Mouse (Mus musculus): ENCODE data around the gene Fam107a. TPM values are rescaled to one million over a fixed set of nuclear protein-coding genes. Genes with fewer than 3 reads are reported as not detected.

Gene Fam107a
- polyA plus RNA-seq (2015; fragmentation: Nextera tagmentation; extraction: Ambion mirVana) = 8.0 and 8.2 TPM in 2 replicates

- H3K4me2 ChIP-seq (ENCODE audit: low read length) = peak within 1 kb of the TSS; percentile 53
- peaks cover 10% of the 10 kb centered on the region for H3K4me1 ChIP-seq (replicated peaks; ENCODE audit: insufficient read depth, low read length)
- peak within 1 kb of the TSS; percentile 24 for H3K4me3 ChIP-seq (replicated peaks; ENCODE audit: low read depth, low read length)
- H3K9ac ChIP-seq (ENCODE audit: low read depth, low read length) = peak within 1 kb of the TSS; percentile 35
- DNase-seq (ENCODE audit: low spot score) (no peak), ATAC-seq (replicated peaks; ENCODE audit: low FRiP score, low read depth) (peak; percentile 59)
- no peak for TF ChIP-seq CTCF (IDR thresholded peaks at IDR 0.05; ENCODE audit: low read depth)
- H3K9me3 ChIP-seq (replicated peaks; ENCODE audit: low read length) = no peaks in the 10 kb centered on the region
- 13% methylated on average over 41 of the region's 41 CpGs for WGBS
- H3K27ac ChIP-seq = peak within 1 kb of the TSS; percentile 26; the same call in 1 of the 2 replicates
- H3K27me3 ChIP-seq (ENCODE audit: insufficient read depth, low read length) = 0 out of 2 replicates have a peak, but pooled peaks cover 6% of the 10 kb centered on the region
- no peaks in the 10 kb centered on the region for H3K36me3 ChIP-seq (ENCODE audit: insufficient read depth, low read length)
Measured at GRCm38 (mm10) chr14:8317194-8318097, at the start of gene Fam107a. Fam107a (minus strand) TSS chr14:8318023.

- TF ChIP-seq CTCF (IDR thresholded peaks at IDR 0.05; ENCODE audit: low read depth) = no peak
- WGBS = 0% methylated on average over 1 of the region's 1 CpGs
- Histone ChIP-seq H3K4me1 (replicated peaks; ENCODE audit: insufficient read depth, low read length) (0 out of 2 replicates have a peak, but pooled peaks cover 4% of the 10 kb centered on the region), H3K36me3 (ENCODE audit: insufficient read depth, low read length) (no peaks in the 10 kb centered on the region), H3K9ac (ENCODE audit: low read depth, low read length) (no peak overlapping the region), H3K4me3 (replicated peaks; ENCODE audit: low read depth, low read length) (no peak overlapping the region), H3K27me3 (ENCODE audit: insufficient read depth, low read length) (no peaks in the 10 kb centered on the region), H3K4me2 (ENCODE audit: low read length) (no peak overlapping the region), H3K9me3 (replicated peaks; ENCODE audit: low read length) (no peaks in the 10 kb centered on the region), H3K27ac (no peak overlapping the region)
- ATAC-seq (replicated peaks; ENCODE audit: low FRiP score, low read depth) (no peak), DNase-seq (ENCODE audit: low spot score) (no peak)
Measured at GRCm38 (mm10) chr14:8367121-8367520, 49.3 kb upstream of the Fam107a start.

- no peak for DNase-seq (ENCODE audit: low spot score)
Measured at GRCm38 (mm10) chr14:8365833-8366232, 48.0 kb upstream of the Fam107a start.

DNA sequence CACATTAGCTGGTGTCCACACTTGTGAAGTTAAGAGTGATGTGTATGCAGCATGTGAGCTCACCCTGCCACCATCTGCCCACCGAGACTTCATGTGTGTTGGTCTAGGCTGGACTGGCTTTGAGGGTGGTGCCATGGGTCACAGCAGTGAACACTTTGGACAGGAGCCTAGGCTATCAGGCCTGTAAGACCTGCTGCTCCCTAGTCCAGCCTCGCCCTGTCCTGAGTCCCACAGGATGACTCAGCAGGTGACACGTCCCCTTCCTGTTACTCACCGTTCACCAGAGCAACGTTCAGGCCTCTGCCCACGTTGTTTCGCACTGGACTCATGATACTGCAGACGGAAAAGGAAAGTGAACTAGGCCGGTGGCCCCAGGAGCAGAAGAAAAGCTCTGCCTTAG lies 39.0 kb upstream of the Fam107a start:
- no peak overlapping the region for H3K4me2 ChIP-seq (ENCODE audit: low read length)
- 68% methylated on average over 9 of the region's 9 CpGs for WGBS
- no peak for TF ChIP-seq CTCF (IDR thresholded peaks at IDR 0.05; ENCODE audit: low read depth)
- no peaks in the 10 kb centered on the region for H3K27me3 ChIP-seq (ENCODE audit: insufficient read depth, low read length)
- H3K27ac ChIP-seq = no peak overlapping the region
- no peak overlapping the region for H3K9ac ChIP-seq (ENCODE audit: low read depth, low read length)
- H3K36me3 ChIP-seq (ENCODE audit: insufficient read depth, low read length) = no peaks in the 10 kb centered on the region
- H3K4me1 ChIP-seq (replicated peaks; ENCODE audit: insufficient read depth, low read length) = no peaks in the 10 kb centered on the region
- no peaks in the 10 kb centered on the region for H3K9me3 ChIP-seq (replicated peaks; ENCODE audit: low read length)
- DNase-seq (ENCODE audit: low spot score) = no peak
- H3K4me3 ChIP-seq (replicated peaks; ENCODE audit: low read depth, low read length) = no peak overlapping the region
- ATAC-seq (replicated peaks; ENCODE audit: low FRiP score, low read depth) = no peak

More at GRCm38 (mm10) chr14:8365833-8366232, 48.0 kb upstream of the Fam107a start:
- no peak for TF ChIP-seq CTCF (IDR thresholded peaks at IDR 0.05; ENCODE audit: low read depth)
- no peak overlapping the region for H3K4me3 ChIP-seq (replicated peaks; ENCODE audit: low read depth, low read length)
- H3K36me3 ChIP-seq (ENCODE audit: insufficient read depth, low read length) = no peaks in the 10 kb centered on the region
- H3K4me1 ChIP-seq (replicated peaks; ENCODE audit: insufficient read depth, low read length) = 0 out of 2 replicates have a peak, but pooled peaks cover 4% of the 10 kb centered on the region
- 80% methylated on average over 6 of the region's 6 CpGs for WGBS
- H3K9ac ChIP-seq (ENCODE audit: low read depth, low read length) = no peak overlapping the region
- H3K27me3 ChIP-seq (ENCODE audit: insufficient read depth, low read length) = no peaks in the 10 kb centered on the region
- no peak overlapping the region for H3K27ac ChIP-seq
- no peak overlapping the region for H3K4me2 ChIP-seq (ENCODE audit: low read length)
- no peak for ATAC-seq (replicated peaks; ENCODE audit: low FRiP score, low read depth)
- no peaks in the 10 kb centered on the region for H3K9me3 ChIP-seq (replicated peaks; ENCODE audit: low read length)

DNA sequence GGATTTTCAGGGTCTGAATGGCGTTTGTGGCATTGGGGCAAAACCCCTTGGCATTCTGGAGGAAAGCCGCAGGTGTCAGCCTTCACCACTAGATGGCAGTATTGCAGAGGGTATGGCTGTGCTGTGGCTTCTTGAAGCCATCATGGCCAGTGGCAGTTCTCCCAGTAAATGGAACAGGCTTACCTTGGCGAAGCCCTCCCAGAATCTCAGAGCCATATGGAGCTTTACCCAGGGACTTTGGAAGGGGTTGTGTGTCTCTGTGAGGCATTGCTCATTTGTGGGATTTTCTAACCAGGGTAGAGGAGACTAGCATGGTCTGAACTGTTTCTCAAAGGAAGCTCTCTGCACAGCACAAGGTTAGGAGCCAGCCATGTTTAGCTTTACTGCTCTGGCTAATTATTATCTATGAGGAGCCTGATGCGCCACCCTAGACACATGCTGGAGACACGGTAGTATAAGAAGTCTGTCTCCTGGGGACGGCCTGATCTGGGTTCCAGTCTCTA lies 38.2 kb upstream of the Fam107a start:
- 23% methylated on average over 6 of the region's 6 CpGs for WGBS
- peak; percentile 95 for TF ChIP-seq CTCF (IDR thresholded peaks at IDR 0.05; ENCODE audit: low read depth)
- peak; percentile 86 for ATAC-seq (replicated peaks; ENCODE audit: low FRiP score, low read depth)

GRCm38 (mm10) chr14:8348927-8349326 lies 31.1 kb upstream of the Fam107a start:
- 64% methylated on average over 9 of the region's 9 CpGs for WGBS
- Histone ChIP-seq H3K4me3 (replicated peaks; ENCODE audit: low read depth, low read length) (no peak overlapping the region), H3K9me3 (replicated peaks; ENCODE audit: low read length) (no peaks in the 10 kb centered on the region), H3K9ac (ENCODE audit: low read depth, low read length) (no peak overlapping the region), H3K4me1 (replicated peaks; ENCODE audit: insufficient read depth, low read length) (no peaks in the 10 kb centered on the region), H3K4me2 (ENCODE audit: low read length) (no peak overlapping the region), H3K27ac (no peak overlapping the region), H3K27me3 (ENCODE audit: insufficient read depth, low read length) (no peaks in the 10 kb centered on the region), H3K36me3 (ENCODE audit: insufficient read depth, low read length) (no peaks in the 10 kb centered on the region)
- TF ChIP-seq CTCF (IDR thresholded peaks at IDR 0.05; ENCODE audit: low read depth) = peak; percentile 40; the same call in 1 of the 2 replicates
- ATAC-seq (replicated peaks; ENCODE audit: low FRiP score, low read depth) = no peak
- DNase-seq (ENCODE audit: low spot score) = peak; percentile 22

More for the DNA sequence above, 38.2 kb upstream of the Fam107a start:
- Histone ChIP-seq H3K4me3 (replicated peaks; ENCODE audit: low read depth, low read length) (no peak overlapping the region), H3K27me3 (ENCODE audit: insufficient read depth, low read length) (no peaks in the 10 kb centered on the region), H3K9me3 (replicated peaks; ENCODE audit: low read length) (no peaks in the 10 kb centered on the region), H3K4me1 (replicated peaks; ENCODE audit: insufficient read depth, low read length) (no peaks in the 10 kb centered on the region), H3K27ac (no peak overlapping the region), H3K9ac (ENCODE audit: low read depth, low read length) (no peak overlapping the region), H3K36me3 (ENCODE audit: insufficient read depth, low read length) (no peaks in the 10 kb centered on the region), H3K4me2 (ENCODE audit: low read length) (no peak overlapping the region)
- DNase-seq (ENCODE audit: low spot score) = peak; percentile 79
